ENCODE assay signal across 25 mouse cellular contexts in the genomic region with DNA sequence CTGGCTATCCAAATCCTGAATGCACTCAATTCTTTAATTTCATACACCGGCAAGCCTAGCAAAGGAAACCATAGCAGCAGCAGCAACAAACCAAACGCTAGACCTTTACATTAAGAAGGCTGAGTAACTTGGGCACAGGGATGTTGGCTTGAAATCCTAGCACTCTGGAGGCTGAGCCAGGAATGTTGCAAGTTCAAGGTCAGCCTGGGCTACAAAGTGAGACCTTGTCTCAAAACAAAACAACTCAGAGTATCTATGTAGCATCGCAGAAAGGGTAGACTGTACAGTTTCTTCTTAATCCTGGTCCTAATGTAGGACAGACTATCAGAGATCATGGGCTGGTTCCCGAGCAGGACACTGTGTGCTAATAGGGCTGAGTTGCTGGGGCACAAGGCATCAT. TPM values are rescaled to one million over a fixed set of nuclear protein-coding genes. Genes with fewer than 3 reads are reported as not detected.
DNase-seq lines count a peak whose midpoint lies in the region; ATAC-seq and TF ChIP-seq lines count a peak whose summit lies in the region.
"Had no signal": no experiment of that assay in that cellular context is flagged by ENCODE, and none has a peak within 500 bp of the region (broad histone marks: within the 10 kb centered on the region; RNA-seq: fewer than 3 reads in every experiment).

No protein-coding gene starts in this region.

- TF ChIP-seq EP300 in liver, postnatal 0 days (IDR thresholded peaks at IDR 0.05; ENCODE audit: low read depth) = no peak

- H3K27ac ChIP-seq in liver, embryonic 11.5 days (ENCODE audit: low read depth, low read length) = peak overlapping the region; percentile 92; the same call in 1 of the 2 replicates
- H3K27ac ChIP-seq in liver, postnatal 0 days (ENCODE audit: low read depth) = no peak overlapping the region
- H3K27ac ChIP-seq in liver, embryonic 13.5 days = peak overlapping the region; percentile 84; the same call in 1 of the 2 replicates
- H3K27ac ChIP-seq in liver, embryonic 15.5 days (replicated peaks) = peak overlapping the region; percentile 63
- H3K27ac ChIP-seq in kidney, embryonic 16.5 days (ENCODE audit: low read length) = no peak overlapping the region
- H3K27ac ChIP-seq: forebrain, embryonic 10.5 days; forebrain, embryonic 13.5 days; heart, embryonic 10.5 days; heart, embryonic 13.5 days; hindbrain, embryonic 14.5 days; hindbrain, postnatal 0 days had no signal

- TF ChIP-seq CTCF in liver, postnatal 0 days (IDR thresholded peaks at IDR 0.05; ENCODE audit: low read depth) = no peak

- no peaks in the 10 kb centered on the region for H3K36me3 ChIP-seq in liver, embryonic 11.5 days (ENCODE audit: control insufficient read depth, insufficient read depth, low read length)
- no peaks in the 10 kb centered on the region for H3K36me3 ChIP-seq in liver, postnatal 0 days (replicated peaks; ENCODE audit: insufficient read depth, low read length)
- H3K36me3 ChIP-seq in liver, embryonic 13.5 days = no peaks in the 10 kb centered on the region
- H3K36me3 ChIP-seq in liver, embryonic 15.5 days (replicated peaks) = no peaks in the 10 kb centered on the region
- no peaks in the 10 kb centered on the region for H3K36me3 ChIP-seq in kidney, embryonic 16.5 days (ENCODE audit: insufficient read depth, low read length)
- H3K36me3 ChIP-seq: heart, embryonic 10.5 days had no signal

- peak overlapping the region; percentile 38; the same call in 1 of the 2 replicates for H3K4me3 ChIP-seq in liver, embryonic 11.5 days (ENCODE audit: low read depth, low read length)
- H3K4me3 ChIP-seq in liver, postnatal 0 days (ENCODE audit: low read depth, low read length) = no peak overlapping the region
- H3K4me3 ChIP-seq in liver, embryonic 13.5 days (replicated peaks) = no peak overlapping the region
- H3K4me3 ChIP-seq in liver, embryonic 15.5 days (replicated peaks) = no peak overlapping the region
- no peak overlapping the region for H3K4me3 ChIP-seq in kidney, embryonic 16.5 days (ENCODE audit: low read length)
- H3K4me3 ChIP-seq: forebrain, embryonic 10.5 days; forebrain, embryonic 13.5 days; heart, embryonic 10.5 days; heart, embryonic 13.5 days had no signal

- WGBS in liver, embryonic 11.5 days = 77% methylated on average over 4 of the region's 4 CpGs
- 71% methylated on average over 4 of the region's 4 CpGs for WGBS in liver, postnatal 0 days (ENCODE audit: insufficient replicate concordance)
- WGBS in liver, embryonic 13.5 days (ENCODE audit: insufficient replicate concordance) = 55% methylated on average over 4 of the region's 4 CpGs
- WGBS in liver, embryonic 15.5 days (ENCODE audit: insufficient replicate concordance) = 54% methylated on average over 4 of the region's 4 CpGs
- 91% methylated on average over 4 of the region's 4 CpGs for WGBS in kidney, embryonic 16.5 days

- H3K4me1 ChIP-seq in liver, embryonic 11.5 days (replicated peaks; ENCODE audit: control insufficient read depth, insufficient read depth, low read length) = peaks cover 26% of the 10 kb centered on the region
- H3K4me1 ChIP-seq in liver, postnatal 0 days (ENCODE audit: insufficient read depth) = peaks cover 18% of the 10 kb centered on the region
- peaks cover 92% of the 10 kb centered on the region for H3K4me1 ChIP-seq in liver, embryonic 13.5 days (replicated peaks)
- H3K4me1 ChIP-seq in liver, embryonic 15.5 days (replicated peaks) = peaks cover 89% of the 10 kb centered on the region
- H3K4me1 ChIP-seq in kidney, embryonic 16.5 days (ENCODE audit: insufficient read depth, low read length) = 0 out of 2 replicates have a peak, but pooled peaks cover 8% of the 10 kb centered on the region

- no peaks in the 10 kb centered on the region for H3K9me3 ChIP-seq in liver, embryonic 11.5 days (ENCODE audit: control insufficient read depth, low read length)
- no peaks in the 10 kb centered on the region for H3K9me3 ChIP-seq in liver, postnatal 0 days (ENCODE audit: low read length)
- no peaks in the 10 kb centered on the region for H3K9me3 ChIP-seq in liver, embryonic 13.5 days (replicated peaks)
- no peaks in the 10 kb centered on the region for H3K9me3 ChIP-seq in liver, embryonic 15.5 days (replicated peaks)
- 0 out of 2 replicates have a peak, but pooled peaks cover 2% of the 10 kb centered on the region for H3K9me3 ChIP-seq in kidney, embryonic 16.5 days (ENCODE audit: low read length)
- H3K9me3 ChIP-seq: forebrain, embryonic 10.5 days; forebrain, embryonic 13.5 days; heart, embryonic 10.5 days; heart, embryonic 13.5 days had no signal

- ATAC-seq in liver, embryonic 11.5 days (replicated peaks; ENCODE audit: low FRiP score) = no peak
- ATAC-seq in liver, postnatal 0 days = no peak
- no peak for ATAC-seq in liver, embryonic 13.5 days (ENCODE audit: low read depth)
- ATAC-seq in liver, embryonic 15.5 days (ENCODE audit: insufficient read depth) = no peak
- no peak for ATAC-seq in kidney, embryonic 16.5 days (ENCODE audit: low FRiP score, low TSS enrichment)
- no peak for ATAC-seq in granulocyte monocyte progenitor cell, adult 5-6 weeks (replicated peaks; ENCODE audit: poor library complexity, severe bottlenecking)
- ATAC-seq: CD4-positive, CD25-positive, alpha-beta regulatory T cell, adult 4 months; forebrain, embryonic 13.5 days; forebrain, embryonic 16.5 days; hindbrain, postnatal 0 days had no signal

- peak overlapping the region; percentile 62 for H3K4me2 ChIP-seq in liver, embryonic 11.5 days
- no peak overlapping the region for H3K4me2 ChIP-seq in liver, postnatal 0 days (ENCODE audit: low read depth, low read length)
- H3K4me2 ChIP-seq in liver, embryonic 13.5 days = peak overlapping the region; percentile 63
- peak overlapping the region; percentile 25; the same call in 1 of the 2 replicates for H3K4me2 ChIP-seq in liver, embryonic 15.5 days
- no peak overlapping the region for H3K4me2 ChIP-seq in kidney, embryonic 16.5 days (replicated peaks; ENCODE audit: low read depth, low read length)
- H3K4me2 ChIP-seq: forebrain, embryonic 13.5 days; heart, embryonic 13.5 days; hindbrain, embryonic 14.5 days had no signal

- H3K9ac ChIP-seq in liver, embryonic 11.5 days (ENCODE audit: low read depth, low read length) = peak overlapping the region; percentile 50
- H3K9ac ChIP-seq in liver, postnatal 0 days (replicated peaks) = no peak overlapping the region
- 0 out of 2 replicates have a peak overlapping the region, but pooled peaks have one; percentile 52 for H3K9ac ChIP-seq in liver, embryonic 13.5 days
- H3K9ac ChIP-seq in liver, embryonic 15.5 days = no peak overlapping the region
- no peak overlapping the region for H3K9ac ChIP-seq in kidney, embryonic 16.5 days (replicated peaks; ENCODE audit: low read length)
- H3K9ac ChIP-seq: forebrain, embryonic 13.5 days; heart, embryonic 13.5 days; hindbrain, embryonic 14.5 days had no signal

- DNase-seq in liver, embryonic 11.5 days (ENCODE audit: low spot score) = no peak
- no peak for DNase-seq in liver, postnatal 0 days
- no peak for DNase-seq in liver, embryonic 13.5 days
- DNase-seq in testis, postnatal 14 days (ENCODE audit: low spot score) = peak; percentile 54
- DNase-seq: adrenal gland, postnatal 10 days; cerebellum, adult 18-20 months; cerebellum, adult 9-10 months; cerebellum, postnatal 14 days; gastrocnemius, postnatal 10 days; gastrocnemius, postnatal 36 days; heart, adult 18-20 months; heart, postnatal 14 days; heart, postnatal 4 days had no signal

- H3K27me3 ChIP-seq in liver, embryonic 11.5 days (replicated peaks; ENCODE audit: control insufficient read depth, insufficient read depth, low read length) = no peaks in the 10 kb centered on the region
- no peaks in the 10 kb centered on the region for H3K27me3 ChIP-seq in liver, postnatal 0 days (ENCODE audit: insufficient read depth, low read length)
- H3K27me3 ChIP-seq in liver, embryonic 13.5 days = no peaks in the 10 kb centered on the region
- no peaks in the 10 kb centered on the region for H3K27me3 ChIP-seq in liver, embryonic 15.5 days
- no peaks in the 10 kb centered on the region for H3K27me3 ChIP-seq in kidney, embryonic 16.5 days (ENCODE audit: insufficient read depth, low read length)
- H3K27me3 ChIP-seq: forebrain, embryonic 13.5 days; heart, embryonic 13.5 days had no signal

RNA-seq across cellular contexts. Expression of a gene that starts 43.4 kb away (rescaled TPM):
- 0.56 and 0.60 TPM in 2 replicates for polyA plus RNA-seq in liver, embryonic 11.5 days (2014; fragmentation: Nextera tagmentation; extraction: Ambion mirVana)
- 0.39 and 0.74 TPM in 2 replicates for polyA plus RNA-seq in liver, postnatal 0 days (2015; fragmentation: Nextera tagmentation; extraction: Ambion mirVana)
- polyA plus RNA-seq in liver, embryonic 13.5 days (2015; fragmentation: Nextera tagmentation; extraction: Ambion mirVana) = 0.13 and 0.20 TPM in 2 replicates
- polyA plus RNA-seq in liver, embryonic 15.5 days (2015; fragmentation: Nextera tagmentation; extraction: Ambion mirVana) = 0.07 and 0.09 TPM in 2 replicates
- polyA plus RNA-seq in kidney, embryonic 16.5 days (2015; fragmentation: Nextera tagmentation; extraction: Ambion mirVana) = 0.59 and 1.0 TPM in 2 replicates
- not detected in 2 replicates for total RNA-seq in granulocyte monocyte progenitor cell, adult 5-6 weeks (2014; fragmentation: Nextera tagmentation)
- total RNA-seq in granulocyte monocyte progenitor cell, adult 5-6 weeks (2017) = not detected in 2 replicates
- total RNA-seq: MEL had no signal

Comparison
In these comparisons a context has a peak if more than half of its experiments do, and no peak if none do; other contexts are left out.
1. H3K27ac ChIP-seq: peak in liver, embryonic 11.5 days (single experiment), liver, embryonic 13.5 days (single experiment) and liver, embryonic 15.5 days (single experiment); none in liver, postnatal 0 days (single experiment) and kidney, embryonic 16.5 days (single experiment).
2. H3K4me2 ChIP-seq: peak in liver, embryonic 11.5 days (single experiment), liver, embryonic 13.5 days (single experiment) and liver, embryonic 15.5 days (single experiment); none in liver, postnatal 0 days (single experiment) and kidney, embryonic 16.5 days (single experiment).
3. H3K9ac ChIP-seq: peak in liver, embryonic 11.5 days (single experiment) and liver, embryonic 13.5 days (single experiment); none in liver, postnatal 0 days (single experiment), liver, embryonic 15.5 days (single experiment) and kidney, embryonic 16.5 days (single experiment).